Mouse (Mus musculus) CH12.LX (cell line): ENCODE data around the gene Tia1. TPM values are rescaled to one million over a fixed set of nuclear protein-coding genes. Genes with fewer than 3 reads are reported as not detected.
A peak's percentile ranks its signal among the peaks of the same experiment; 100 is the strongest.

Source experiments
- DNase-seq: peaks from one replicate; pipeline ENCODE4 v3.0.0-alpha.2; 2013; ENCODE audit errors: extremely low read depth
- H3K27ac ChIP-seq: 2 replicates; pipeline ENCODE4 v1.5.1; 2012; ENCODE audit warnings: low read depth, mild to moderate bottlenecking, control low read depth, moderate library complexity; ENCODE audit not compliant: insufficient read depth
- H3K27me3 ChIP-seq: replicated peaks from 2 replicates; pipeline ENCODE3; 2012; ENCODE audit warnings: inconsistent platforms
- H3K36me3 ChIP-seq, 2 experiments: replicated peaks in 1 of 2; 2 replicates each; pipeline versions ENCODE3 to v1.6.1; 2012; ENCODE audit warnings: inconsistent platforms in 1 of 2, low read length in 1 of 2, mild to moderate bottlenecking in 1 of 2, mixed read lengths in 1 of 2, moderate library complexity in 1 of 2; ENCODE audit not compliant: control insufficient read depth in 1 of 2, insufficient read depth in 1 of 2
- H3K4me1 ChIP-seq, 2 experiments: 2 replicates each; pipeline ENCODE4 v1.6.1; 2012; ENCODE audit warnings: inconsistent platforms in 1 of 2, moderate library complexity in 1 of 2; ENCODE audit not compliant: insufficient read depth in 2 of 2, control insufficient read depth in 1 of 2
- H3K4me2 ChIP-seq: 2 replicates; pipeline ENCODE4 v1.6.1; 2012; ENCODE audit warnings: low read depth, mild to moderate bottlenecking, control low read depth; ENCODE audit not compliant: poor library complexity, insufficient read depth, severe bottlenecking
- H3K4me3 ChIP-seq, 3 experiments: fragments of 150-350 bp in 1 of 3; sonication (generic) in 1 of 3; replicated peaks in 1 of 3; 2 replicates each; pipeline versions ENCODE3 to v1.5.1; 2011 to 2012; ENCODE audit warnings: low read depth in 2 of 3, low read length in 2 of 3, mild to moderate bottlenecking in 2 of 3, moderate library complexity in 2 of 3, control low read depth in 1 of 3, improper control_type of control experiment in 1 of 3, inconsistent platforms in 1 of 3, mixed read lengths in 1 of 3; ENCODE audit not compliant: poor library complexity in 1 of 3
- H3K79me2 ChIP-seq: replicated peaks from 2 replicates; pipeline ENCODE4 v1.6.1; 2012; ENCODE audit warnings: mild to moderate bottlenecking, moderate library complexity; ENCODE audit not compliant: control insufficient read depth, poor library complexity, insufficient read depth, severe bottlenecking; ENCODE audit errors: extremely low read depth
- H3K9ac ChIP-seq: 2 replicates; pipeline ENCODE4 v1.6.1; 2012; ENCODE audit warnings: low read depth, mild to moderate bottlenecking, control low read depth, moderate library complexity; ENCODE audit not compliant: insufficient read depth
- H3K9me3 ChIP-seq: replicated peaks from 2 replicates; pipeline ENCODE3; 2012; ENCODE audit warnings: low read length, inconsistent platforms, mixed read lengths
- BHLHE40 ChIP-seq: IDR thresholded peaks from 2 replicates; pipeline ENCODE4 v1.6.1; 2011; ENCODE audit warnings: mild to moderate bottlenecking, low read depth, low read length, improper control_type of control experiment
- CHD1 ChIP-seq: IDR thresholded peaks from 2 replicates; pipeline ENCODE4 v1.6.1; 2012; ENCODE audit warnings: low read depth, low read length, improper control_type of control experiment, inconsistent platforms
- CHD2 ChIP-seq: IDR thresholded peaks from 2 replicates; pipeline ENCODE4 v1.6.1; 2011; ENCODE audit warnings: low read length, improper control_type of control experiment
- CTCF ChIP-seq, 2 experiments: IDR thresholded peaks in 1 of 2; conservative IDR thresholded peaks in 1 of 2; 2 replicates each; pipeline ENCODE4 v1.5.1; 2011 to 2012; ENCODE audit warnings: low read depth in 2 of 2, low read length in 2 of 2, improper control_type of control experiment in 1 of 2, inconsistent platforms in 1 of 2, mild to moderate bottlenecking in 1 of 2, moderate library complexity in 1 of 2
- E2F4 ChIP-seq: IDR thresholded peaks from 2 replicates; pipeline ENCODE4 v1.6.1; 2011; ENCODE audit warnings: low read depth, low read length, improper control_type of control experiment; ENCODE audit not compliant: insufficient replicate concordance
- ELF1 ChIP-seq: IDR thresholded peaks from 2 replicates; pipeline ENCODE4 v1.6.1; 2014; ENCODE audit warnings: low read depth, mild to moderate bottlenecking, inconsistent platforms, low read length, improper control_type of control experiment
- ETS1 ChIP-seq: conservative IDR thresholded peaks from 2 replicates; pipeline ENCODE4 v1.6.1; 2012; ENCODE audit warnings: low read depth, mild to moderate bottlenecking, inconsistent platforms, low read length, improper control_type of control experiment, moderate library complexity
- GABPA ChIP-seq: IDR thresholded peaks from 2 replicates; pipeline ENCODE4 v1.6.1; 2012; ENCODE audit warnings: low read depth, low read length, improper control_type of control experiment, inconsistent platforms; ENCODE audit not compliant: insufficient replicate concordance
- IRF4 ChIP-seq: IDR thresholded peaks from 2 replicates; pipeline ENCODE4 v1.6.1; 2014; ENCODE audit warnings: low read depth, mild to moderate bottlenecking, inconsistent platforms, low read length, improper control_type of control experiment
- KAT2A ChIP-seq: IDR thresholded peaks from 2 replicates; pipeline ENCODE4 v1.6.1; 2012; ENCODE audit warnings: low read length, improper control_type of control experiment, inconsistent platforms; ENCODE audit not compliant: insufficient replicate concordance
- MAX ChIP-seq: IDR thresholded peaks from 2 replicates; pipeline ENCODE4 v1.6.1; 2011; ENCODE audit warnings: low read length, improper control_type of control experiment
- MAZ ChIP-seq: IDR thresholded peaks from 2 replicates; pipeline ENCODE4 v1.6.1; 2012; ENCODE audit warnings: low read depth, mild to moderate bottlenecking, inconsistent platforms, low read length, improper control_type of control experiment, moderate library complexity
- MEF2A ChIP-seq: IDR thresholded peaks from 2 replicates; pipeline ENCODE4 v1.6.1; 2014; ENCODE audit warnings: low read depth, mild to moderate bottlenecking, inconsistent platforms, low read length, improper control_type of control experiment, borderline replicate concordance
- MXI1 ChIP-seq: IDR thresholded peaks from 2 replicates; pipeline ENCODE4 v1.6.1; 2011; ENCODE audit warnings: mild to moderate bottlenecking, low read depth, low read length, improper control_type of control experiment
- MYC ChIP-seq: IDR thresholded peaks from 2 replicates; pipeline ENCODE4 v1.6.1; 2011; ENCODE audit warnings: low read depth, mild to moderate bottlenecking, improper control_type of control experiment, low read length
- NELFE ChIP-seq: IDR thresholded peaks from 2 replicates; pipeline ENCODE4 v1.6.1; 2011; ENCODE audit warnings: low read depth, low read length, improper control_type of control experiment
- NRF1 ChIP-seq: IDR thresholded peaks from 2 replicates; pipeline ENCODE4 v1.6.1; 2014; ENCODE audit warnings: low read depth, mild to moderate bottlenecking, inconsistent platforms, low read length, improper control_type of control experiment, moderate library complexity
- PAX5 ChIP-seq: IDR thresholded peaks from 2 replicates; pipeline ENCODE4 v1.6.1; 2012; ENCODE audit warnings: low read length, inconsistent platforms, mixed read lengths
- RAD21 ChIP-seq: IDR thresholded peaks from 2 replicates; pipeline ENCODE4 v1.6.1; 2011; ENCODE audit warnings: low read depth, mild to moderate bottlenecking, low read length, improper control_type of control experiment, moderate library complexity
- RCOR1 ChIP-seq: conservative IDR thresholded peaks from 2 replicates; pipeline ENCODE4 v1.6.1; 2012; ENCODE audit warnings: low read depth, mild to moderate bottlenecking, inconsistent platforms, low read length, improper control_type of control experiment
- SIN3A ChIP-seq: IDR thresholded peaks from 2 replicates; pipeline ENCODE4 v1.6.1; 2012; ENCODE audit warnings: low read length, improper control_type of control experiment, inconsistent platforms
- SMC3 ChIP-seq: IDR thresholded peaks from 2 replicates; pipeline ENCODE4 v1.6.1; 2011; ENCODE audit warnings: low read depth, low read length, improper control_type of control experiment
- TCF12 ChIP-seq: IDR thresholded peaks from 2 replicates; pipeline ENCODE4 v1.6.1; 2014; ENCODE audit warnings: low read depth, mild to moderate bottlenecking, inconsistent platforms, low read length, improper control_type of control experiment
- USF1 ChIP-seq: IDR thresholded peaks from 2 replicates; pipeline ENCODE4 v1.6.1; 2014; ENCODE audit warnings: low read depth, mild to moderate bottlenecking, inconsistent platforms, low read length, improper control_type of control experiment
- USF2 ChIP-seq: conservative IDR thresholded peaks from 2 replicates; pipeline ENCODE4 v1.6.1; 2011; ENCODE audit warnings: low read depth, low read length, improper control_type of control experiment
- ZC3H11A ChIP-seq: IDR thresholded peaks from 2 replicates; pipeline ENCODE4 v1.6.1; 2012; ENCODE audit warnings: low read depth, mild to moderate bottlenecking, inconsistent platforms, low read length, improper control_type of control experiment
- ZKSCAN1 ChIP-seq: IDR thresholded peaks from 2 replicates; pipeline ENCODE4 v1.6.1; 2012; ENCODE audit warnings: low read depth, inconsistent platforms, low read length, improper control_type of control experiment, borderline replicate concordance
- ZMIZ1 ChIP-seq: IDR thresholded peaks from 2 replicates; pipeline ENCODE4 v1.6.1; 2012; ENCODE audit warnings: low read depth, mild to moderate bottlenecking, inconsistent platforms, low read length, improper control_type of control experiment
- ZNF384 ChIP-seq: IDR thresholded peaks from 2 replicates; pipeline ENCODE4 v1.6.1; 2012; ENCODE audit warnings: low read depth, low read length, improper control_type of control experiment, inconsistent platforms
- dilution Hi-C: fragments of 300-500 bp; cut with MboI; formaldehyde crosslinking; loops from 2 replicates; pipeline ENCODE4 v1.14.3; 2020; ENCODE audit warnings: low sequenced_read_pairs; ENCODE audit not compliant: extremely low pct_unique_long_range_greater_than_20kb, extremely low pct_ligation_motif_present
- in situ Hi-C: fragments of 300-500 bp; cut with MboI; formaldehyde crosslinking; loops from 3 replicates; pipeline ENCODE4 v1.14.3; 2019; ENCODE audit warnings: low sequenced_read_pairs, low pct_ligation_motif_present, low pct_unique_long_range_greater_than_20kb, mixed read lengths
- polyA plus RNA-seq: library from polyadenylated mRNA; unstranded; fragments of >175 nt; gene quantifications from 2 replicates; pipeline ENCODE4 v1.2.1, GENCODE M21; 2012; ENCODE audit warnings: low read depth; ENCODE audit not compliant: insufficient read length
- total RNA-seq, 2 experiments: library from RNA; depleted of rRNA; stranded (reverse); fragments of 300-350 nt in 1 of 2; fragments of >200 nt in 1 of 2; gene quantifications; 2 replicates each; pipeline ENCODE4 v1.2.3; 2012 to 2014

Gene Tia1
- total and polyA plus RNA-seq, 3 experiments: 31.8 to 41.4 (median 34.0) TPM

DNA sequence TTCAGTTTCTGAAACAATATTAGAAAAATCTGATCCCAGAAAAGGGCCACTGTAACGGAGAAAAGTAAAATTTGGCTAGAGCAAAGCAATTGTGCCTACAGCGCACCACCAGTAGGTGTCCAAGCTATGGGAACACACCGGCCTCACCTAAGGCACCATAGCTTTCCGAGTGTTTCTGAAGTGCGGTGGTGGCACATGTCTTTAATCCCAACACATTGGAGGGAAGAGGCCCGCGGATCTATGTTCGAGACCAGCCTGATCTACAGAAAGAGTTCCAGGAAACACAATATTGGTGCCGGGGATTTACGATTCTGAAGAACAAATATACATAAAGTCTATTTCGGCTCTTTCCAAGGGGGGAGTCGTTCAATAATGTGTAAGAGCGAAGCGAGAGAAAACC is 33.7 kb downstream of the Tia1 start:
- Histone ChIP-seq H3K9ac (peak overlapping the region; percentile 59), H3K27me3 (no peaks in the 10 kb centered on the region)
- dilution Hi-C loops (no loop called here), in situ Hi-C loops (loop anchor here (10.0 kb wide), 1 partner anchor 237 kb away; no protein-coding TSS in a partner anchor)
- TF ChIP-seq CHD2: no peak
- TF ChIP-seq ZMIZ1: no peak
- peak; percentile 59 to 62 for TF ChIP-seq CTCF (conservative IDR thresholded peaks at IDR 0.05 in 1 of 2, IDR thresholded peaks at IDR 0.05 in 1 of 2; ENCODE audit: low read depth in 2 of 2, low read length in 2 of 2)
- TF ChIP-seq MYC: 0 out of 2 replicates have a peak, but pooled peaks have one; percentile 23
- TF ChIP-seq, all 38 proteins: peak for 2
- Histone ChIP-seq H3K4me1 (peaks cover 1 to 14% of the 10 kb centered on the region in 2 experiments; a peak in 3 of 4 replicates), H3K4me3 (peak overlapping the region; percentile 72 to 92 (median 88)), H3K36me3 (peaks cover 6 to 46% of the 10 kb centered on the region in 2 experiments), H3K27ac (peak overlapping the region; percentile 82), H3K4me2 (peak overlapping the region; percentile 65), H3K9me3 (no peaks in the 10 kb centered on the region), H3K79me2 (no peaks in the 10 kb centered on the region; the same call in 1 of the 2 replicates)
- peak; percentile 73 for DNase-seq

DNA sequence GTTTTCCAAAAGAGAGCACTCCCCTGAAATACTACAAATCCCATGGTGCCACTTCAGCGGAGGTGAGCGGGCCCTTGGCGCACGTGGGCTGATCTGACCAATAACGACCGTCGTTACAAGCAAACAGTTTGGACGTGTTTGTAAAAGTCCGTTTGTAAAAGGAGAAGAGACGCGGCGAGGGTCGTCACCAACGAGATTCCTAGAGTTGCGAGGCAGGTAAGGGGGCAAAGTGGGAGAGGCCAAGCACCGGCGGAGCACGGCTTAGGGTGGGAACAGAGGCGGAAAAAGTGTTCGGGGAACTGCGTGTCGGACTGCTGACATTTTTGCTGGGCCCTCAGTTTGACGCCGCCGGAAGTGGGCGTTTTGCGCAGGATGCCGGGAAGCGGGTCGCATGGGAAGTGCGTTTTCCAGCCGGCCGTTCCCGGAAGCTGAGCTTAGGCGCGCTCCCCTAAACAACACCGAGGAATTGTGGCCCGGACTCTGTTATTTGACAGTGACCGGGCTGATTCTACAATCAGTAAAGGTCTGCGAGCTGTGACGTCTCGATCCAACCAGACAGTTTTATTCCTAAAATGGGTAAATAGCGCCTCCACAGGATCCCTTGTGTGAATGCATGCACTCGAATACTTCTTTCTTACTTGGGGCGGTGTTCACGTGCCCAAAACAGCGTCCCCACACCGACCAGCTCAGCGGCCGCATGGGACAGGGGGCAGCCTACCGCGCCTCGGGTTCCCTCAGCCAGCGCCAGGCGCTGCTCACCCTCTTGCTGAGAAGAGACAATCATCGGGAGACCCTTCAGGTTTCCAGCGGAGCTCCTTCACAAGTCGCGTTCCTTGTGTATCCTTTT is 34.5 kb downstream of the Tia1 start, which contains the start of gene C87436:
Gene C87436, plus strand, starts transcription at position 103 of the 847 bp plus-strand sequence.
- Histone ChIP-seq H3K79me2 (no peaks in the 10 kb centered on the region; the same call in 1 of the 2 replicates), H3K27ac (peak within 1 kb of the TSS; percentile 82), H3K27me3 (no peaks in the 10 kb centered on the region), H3K4me3 (peak within 1 kb of the TSS; percentile 72 to 92 (median 88)), H3K36me3 (peaks cover 4 to 45% of the 10 kb centered on the region in 2 experiments), H3K4me2 (peak within 1 kb of the TSS; percentile 82), H3K9me3 (no peaks in the 10 kb centered on the region), H3K9ac (peak within 1 kb of the TSS; percentile 88), H3K4me1 (peaks cover 2 to 20% of the 10 kb centered on the region in 2 experiments; a peak in 3 of 4 replicates)
- in situ Hi-C loops: loop anchor here (10.0 kb wide), 1 partner anchor 236 kb away; no protein-coding TSS in a partner anchor
- dilution Hi-C loops: no loop called here
- peak; percentile 93 for DNase-seq
- TF ChIP-seq MXI1 (peak; percentile 97), ZMIZ1 (peak; percentile 95), E2F4 (peak; percentile 88; the same call in 1 of the 2 replicates), KAT2A (peak; percentile 98), RCOR1 (peak; percentile 85), CHD1 (peak; percentile 93), ETS1 (peak; percentile 59), MYC (peak; percentile 90), USF2 (peak; percentile 98), MAX (peak; percentile 98), ZC3H11A (no peak), BHLHE40 (peak; percentile 95), USF1 (peak; percentile 98), SMC3 (0 out of 2 replicates have a peak, but pooled peaks have one; percentile 1), TCF12 (peak; percentile 93), ZNF384 (peak; percentile 40; the same call in 1 of the 2 replicates), RAD21 (peak; percentile 11), ELF1 (peak; percentile 100), CHD2 (peak; percentile 83), NRF1 (peak; percentile 62), MAZ (peak; percentile 86), ZKSCAN1 (no peak; the same call in 1 of the 2 replicates), MEF2A (peak; percentile 84; the same call in 1 of the 2 replicates), NELFE (peak; percentile 91), GABPA (peak; percentile 91), SIN3A (peak; percentile 99), IRF4 (peak; percentile 88), PAX5 (no peak)
